Mouse (Mus musculus): Measurements from ENCODE around the gene Mrpl43. TPM values are rescaled to one million over a fixed set of nuclear protein-coding genes. Genes with fewer than 3 reads are reported as not detected.

The Mrpl43 gene
- 71.4 and 78.1 TPM in 2 replicates for polyA plus RNA-seq (2014; fragmentation: Nextera tagmentation; extraction: Ambion mirVana)

DNA sequence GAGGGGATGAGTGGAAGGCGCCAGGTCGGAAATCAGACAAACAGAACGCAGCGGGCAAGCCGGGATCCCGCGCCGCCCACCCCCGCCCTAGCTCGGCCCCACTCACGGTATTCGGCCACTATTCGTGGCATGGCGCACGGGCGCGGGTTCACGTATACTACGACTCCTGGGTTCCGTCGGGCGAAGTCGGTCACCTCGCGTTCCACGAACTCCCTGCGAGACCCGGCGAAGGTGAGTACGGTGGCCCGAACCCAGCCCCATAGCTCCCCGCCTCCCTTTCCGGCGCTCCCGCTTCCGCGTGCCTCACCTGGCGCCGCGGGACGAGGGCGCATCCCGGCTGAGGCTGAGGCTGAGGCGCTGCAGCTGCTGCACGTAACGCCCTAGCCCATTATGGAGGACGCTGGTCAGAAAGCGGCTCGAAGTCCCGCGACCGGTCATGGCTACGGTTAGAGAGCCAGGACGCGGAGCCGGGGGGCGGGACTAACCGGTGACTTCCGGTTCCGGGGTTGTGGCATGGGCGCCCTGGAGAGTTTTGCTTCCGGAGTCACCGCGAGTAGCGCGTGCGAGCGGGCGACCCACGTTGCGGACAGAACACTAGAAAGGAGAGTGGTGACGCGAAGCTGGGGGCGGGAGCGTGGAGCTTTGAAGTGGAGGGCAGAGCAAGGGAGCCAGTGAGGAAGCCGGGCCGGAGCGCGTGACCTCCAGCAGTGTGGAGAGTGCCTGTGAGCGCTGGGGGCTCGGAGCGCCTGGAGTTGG lies at the start of gene Mrpl43:
Mrpl43 (minus strand) TSS at position 486 of the 756 bp plus-strand sequence.
- Histone ChIP-seq H3K27ac (ENCODE audit: low read depth, low read length) (peak within 1 kb of the TSS; percentile 53; the same call in 1 of the 2 replicates), H3K4me3 (ENCODE audit: low read depth, low read length) (peak within 1 kb of the TSS; percentile 93), H3K9me3 (ENCODE audit: control insufficient read depth, low read length) (no peaks in the 10 kb centered on the region), H3K9ac (ENCODE audit: low read length) (peak within 1 kb of the TSS; percentile 78), H3K4me2 (ENCODE audit: low read depth, low read length, severe bottlenecking) (peak within 1 kb of the TSS; percentile 86), H3K27me3 (ENCODE audit: control insufficient read depth, insufficient read depth, low read length) (no peaks in the 10 kb centered on the region), H3K36me3 (ENCODE audit: control insufficient read depth, insufficient read depth, low read length) (no peaks in the 10 kb centered on the region; the same call in 1 of the 2 replicates), H3K4me1 (replicated peaks; ENCODE audit: control insufficient read depth, insufficient read depth, low read length) (peaks cover 9% of the 10 kb centered on the region)
- ATAC-seq (replicated peaks; ENCODE audit: low FRiP score) (peak; percentile 90), DNase-seq (ENCODE audit: low spot score) (peak; percentile 96)
- under 1% methylated on average over 82 of the region's 82 CpGs for WGBS

DNA sequence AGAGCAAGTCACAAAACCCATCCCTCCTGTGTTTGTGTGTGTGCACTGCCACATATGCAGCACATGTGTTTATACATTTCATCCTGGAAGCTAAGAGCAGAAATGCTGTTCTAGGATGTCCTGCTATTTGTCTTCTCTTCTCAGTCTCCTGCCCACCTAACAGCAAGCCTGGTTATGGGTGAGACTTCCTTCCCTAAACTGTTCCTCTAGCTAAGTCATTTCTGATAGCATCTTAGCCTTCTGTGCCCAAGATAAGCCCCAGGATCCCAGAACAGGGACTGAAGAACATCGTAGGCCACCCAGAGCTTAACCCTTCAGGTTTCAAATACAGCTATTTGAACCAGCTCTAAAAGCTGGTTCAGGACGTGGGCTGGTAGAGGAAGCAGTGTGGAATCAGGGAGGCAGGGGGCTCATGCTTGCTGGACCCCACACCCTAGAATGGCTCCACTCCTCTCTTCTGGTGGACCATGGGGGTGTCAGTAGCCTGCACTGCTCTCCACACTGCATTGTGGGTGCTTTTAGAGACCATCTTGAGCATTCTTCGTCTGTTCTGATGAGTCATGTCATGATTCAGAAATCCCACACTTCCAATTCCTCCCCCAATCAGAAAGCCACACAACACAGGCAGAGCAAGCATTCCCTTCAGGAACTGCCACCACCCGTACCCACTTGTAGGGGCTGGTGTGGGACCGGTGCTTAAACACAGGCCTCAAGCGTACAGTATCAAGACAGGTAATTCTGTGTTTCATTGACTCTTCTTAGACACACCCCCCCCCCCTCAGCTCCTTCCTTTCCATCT lies 48.8 kb upstream of the Mrpl43 start:
- no peak overlapping the region for H3K27ac ChIP-seq (ENCODE audit: low read depth, low read length)
- H3K9me3 ChIP-seq (ENCODE audit: control insufficient read depth, low read length) = no peaks in the 10 kb centered on the region
- H3K36me3 ChIP-seq (ENCODE audit: control insufficient read depth, insufficient read depth, low read length) = no peaks in the 10 kb centered on the region
- H3K4me2 ChIP-seq (ENCODE audit: low read depth, low read length, severe bottlenecking) = no peak overlapping the region
- H3K4me1 ChIP-seq (replicated peaks; ENCODE audit: control insufficient read depth, insufficient read depth, low read length) = peaks cover 7% of the 10 kb centered on the region; the same call in 1 of the 2 replicates
- H3K27me3 ChIP-seq (ENCODE audit: control insufficient read depth, insufficient read depth, low read length) = no peaks in the 10 kb centered on the region
- no peak overlapping the region for H3K4me3 ChIP-seq (ENCODE audit: low read depth, low read length)
- WGBS = 87% methylated on average over 6 of the region's 6 CpGs
- DNase-seq (ENCODE audit: low spot score) (no peak), ATAC-seq (replicated peaks; ENCODE audit: low FRiP score) (no peak)
- no peak overlapping the region; the same call in 1 of the 2 replicates for H3K9ac ChIP-seq (ENCODE audit: low read length)

DNA sequence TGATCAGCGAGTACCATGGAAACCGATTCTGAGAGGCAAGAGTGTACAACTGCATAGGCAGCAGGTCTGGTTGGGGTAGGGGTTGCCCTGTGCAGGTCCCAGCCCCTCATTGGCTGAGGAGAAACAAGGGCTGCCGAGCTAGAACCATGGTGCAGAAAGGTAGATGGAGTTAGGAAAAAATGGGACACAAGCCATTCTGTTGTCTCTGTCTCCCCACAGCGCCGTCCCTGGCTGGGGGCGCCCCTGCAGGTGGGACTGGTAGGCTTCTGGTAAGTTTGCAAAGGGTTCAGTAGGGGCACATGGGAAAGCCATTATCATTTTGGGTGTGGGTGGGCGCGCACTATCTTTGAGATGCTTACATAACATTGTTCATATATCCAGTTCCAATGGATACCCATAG lies 47.2 kb upstream of the Mrpl43 start:
- ATAC-seq (replicated peaks; ENCODE audit: low FRiP score) (no peak), DNase-seq (ENCODE audit: low spot score) (no peak)
- Histone ChIP-seq H3K27me3 (ENCODE audit: control insufficient read depth, insufficient read depth, low read length) (no peaks in the 10 kb centered on the region), H3K9ac (ENCODE audit: low read length) (no peak overlapping the region), H3K4me3 (ENCODE audit: low read depth, low read length) (no peak overlapping the region), H3K36me3 (ENCODE audit: control insufficient read depth, insufficient read depth, low read length) (no peaks in the 10 kb centered on the region), H3K9me3 (ENCODE audit: control insufficient read depth, low read length) (no peaks in the 10 kb centered on the region), H3K4me1 (replicated peaks; ENCODE audit: control insufficient read depth, insufficient read depth, low read length) (peaks cover 7% of the 10 kb centered on the region; the same call in 1 of the 2 replicates), H3K27ac (ENCODE audit: low read depth, low read length) (no peak overlapping the region), H3K4me2 (ENCODE audit: low read depth, low read length, severe bottlenecking) (no peak overlapping the region)
- 92% methylated on average over 8 of the region's 8 CpGs for WGBS

DNA sequence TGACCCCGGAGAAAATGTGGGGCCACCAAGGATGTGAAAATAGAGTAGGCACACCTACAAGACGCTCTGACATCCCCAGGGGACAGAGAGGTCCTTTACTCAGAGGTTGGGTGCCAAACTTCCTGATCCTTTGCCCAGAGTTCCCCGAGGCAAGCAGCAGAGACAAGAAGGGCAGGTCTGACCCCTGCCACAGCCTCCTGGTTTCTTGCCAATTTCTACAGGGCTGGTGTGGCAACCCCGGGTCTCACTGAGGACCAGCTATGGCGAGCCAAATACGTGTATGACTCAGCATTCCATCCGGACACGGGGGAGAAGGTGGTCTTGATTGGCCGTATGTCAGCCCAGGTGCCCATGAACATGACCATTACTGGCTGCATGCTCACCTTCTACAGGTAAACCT lies 43.3 kb upstream of the Mrpl43 start:
- Histone ChIP-seq H3K9ac (ENCODE audit: low read length) (no peak overlapping the region), H3K27me3 (ENCODE audit: control insufficient read depth, insufficient read depth, low read length) (peaks cover 14% of the 10 kb centered on the region), H3K4me3 (ENCODE audit: low read depth, low read length) (no peak overlapping the region), H3K36me3 (ENCODE audit: control insufficient read depth, insufficient read depth, low read length) (no peaks in the 10 kb centered on the region), H3K4me1 (replicated peaks; ENCODE audit: control insufficient read depth, insufficient read depth, low read length) (peaks cover 8% of the 10 kb centered on the region; the same call in 1 of the 2 replicates), H3K27ac (ENCODE audit: low read depth, low read length) (no peak overlapping the region), H3K4me2 (ENCODE audit: low read depth, low read length, severe bottlenecking) (no peak overlapping the region), H3K9me3 (ENCODE audit: control insufficient read depth, low read length) (no peaks in the 10 kb centered on the region)
- WGBS = 81% methylated on average over 9 of the region's 9 CpGs
- no peak for ATAC-seq (replicated peaks; ENCODE audit: low FRiP score)
- DNase-seq (ENCODE audit: low spot score) = no peak

DNA sequence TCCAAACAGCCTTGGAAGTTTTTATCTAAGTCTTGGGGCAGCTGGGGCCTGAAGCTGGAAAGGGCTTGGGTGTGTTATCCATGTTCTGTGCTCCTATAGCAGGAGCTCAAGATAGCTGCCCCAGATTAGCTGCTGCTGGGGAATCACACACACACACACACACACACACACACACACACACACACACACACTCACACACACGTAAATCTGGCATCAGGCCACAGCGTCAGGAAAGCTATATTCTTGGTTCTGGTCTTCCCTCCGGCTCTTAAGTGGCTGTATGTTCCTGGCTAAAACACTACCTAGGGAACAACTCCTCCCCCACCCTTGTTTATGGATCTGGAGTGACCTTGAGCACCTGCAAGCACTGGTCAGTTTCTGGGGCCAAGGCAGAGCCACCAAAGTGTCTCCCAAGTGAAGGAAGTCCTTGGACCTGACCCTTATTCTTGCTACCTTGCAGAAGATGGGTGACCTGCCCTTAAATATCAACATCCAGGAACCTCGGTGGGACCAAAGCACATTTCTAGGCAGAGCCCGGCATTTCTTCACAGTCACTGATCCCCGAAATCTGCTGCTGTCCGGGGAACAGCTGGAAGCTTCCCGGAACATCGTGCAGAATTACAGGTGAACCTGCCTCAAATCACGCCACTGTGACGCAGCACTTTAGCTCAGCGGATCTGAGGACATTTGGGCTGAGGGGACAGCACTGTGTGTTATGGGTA lies 42.6 kb upstream of the Mrpl43 start:
- no peak for ATAC-seq (replicated peaks; ENCODE audit: low FRiP score)
- Histone ChIP-seq H3K9ac (ENCODE audit: low read length) (no peak overlapping the region), H3K27ac (ENCODE audit: low read depth, low read length) (no peak overlapping the region), H3K4me3 (ENCODE audit: low read depth, low read length) (no peak overlapping the region), H3K27me3 (ENCODE audit: control insufficient read depth, insufficient read depth, low read length) (peaks cover 14% of the 10 kb centered on the region), H3K9me3 (ENCODE audit: control insufficient read depth, low read length) (no peaks in the 10 kb centered on the region), H3K36me3 (ENCODE audit: control insufficient read depth, insufficient read depth, low read length) (no peaks in the 10 kb centered on the region), H3K4me1 (replicated peaks; ENCODE audit: control insufficient read depth, insufficient read depth, low read length) (peaks cover 8% of the 10 kb centered on the region; the same call in 1 of the 2 replicates), H3K4me2 (ENCODE audit: low read depth, low read length, severe bottlenecking) (no peak overlapping the region)
- no peak for DNase-seq (ENCODE audit: low spot score)
- 87% methylated on average over 12 of the region's 12 CpGs for WGBS

DNA sequence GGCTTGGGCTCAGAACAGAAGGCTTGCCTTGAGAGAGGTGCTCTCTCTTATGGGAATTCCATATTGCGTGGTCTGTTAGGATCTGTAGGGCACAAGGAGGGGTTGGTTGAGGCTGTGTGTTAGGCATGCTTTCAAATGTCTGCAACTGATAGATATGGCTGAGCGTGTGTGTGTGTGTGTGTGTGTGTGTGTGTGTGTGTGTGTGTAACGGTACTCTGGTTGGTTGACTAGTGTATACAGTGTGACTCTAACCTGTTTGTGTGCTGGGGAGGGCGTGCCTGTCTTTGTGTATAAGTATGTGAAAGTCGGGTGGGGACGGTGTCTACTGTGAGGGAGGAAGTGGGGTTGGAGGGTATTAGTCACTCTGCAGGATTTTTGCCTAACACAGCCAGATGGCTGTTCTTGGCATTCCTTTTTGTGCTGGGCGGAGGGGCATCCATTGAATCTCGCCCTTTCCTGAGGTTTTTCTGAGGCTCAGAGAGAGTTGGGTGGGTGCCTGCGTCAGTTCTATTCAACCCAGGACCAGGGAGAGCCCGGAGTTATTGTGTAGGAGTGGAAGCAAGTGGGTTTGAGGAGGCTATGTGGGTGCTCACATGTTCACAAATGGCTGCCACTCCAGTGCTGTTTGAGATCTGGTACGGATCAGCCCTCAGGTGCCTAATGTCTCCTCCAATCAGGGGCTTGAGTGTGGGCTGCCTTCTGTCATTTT lies 41.8 kb upstream of the Mrpl43 start:
- H3K27me3 ChIP-seq (ENCODE audit: control insufficient read depth, insufficient read depth, low read length) = peaks cover 14% of the 10 kb centered on the region
- peaks cover 8% of the 10 kb centered on the region; the same call in 1 of the 2 replicates for H3K4me1 ChIP-seq (replicated peaks; ENCODE audit: control insufficient read depth, insufficient read depth, low read length)
- no peaks in the 10 kb centered on the region for H3K36me3 ChIP-seq (ENCODE audit: control insufficient read depth, insufficient read depth, low read length)
- 63% methylated on average over 11 of the region's 11 CpGs for WGBS
- no peaks in the 10 kb centered on the region for H3K9me3 ChIP-seq (ENCODE audit: control insufficient read depth, low read length)
- peak overlapping the region; percentile 83 for H3K4me2 ChIP-seq (ENCODE audit: low read depth, low read length, severe bottlenecking)
- peak; percentile 67 for ATAC-seq (replicated peaks; ENCODE audit: low FRiP score)
- peak overlapping the region; percentile 39; the same call in 1 of the 2 replicates for H3K27ac ChIP-seq (ENCODE audit: low read depth, low read length)
- peak overlapping the region; percentile 42 for H3K4me3 ChIP-seq (ENCODE audit: low read depth, low read length)
- peak; percentile 55 for DNase-seq (ENCODE audit: low spot score)
- H3K9ac ChIP-seq (ENCODE audit: low read length) = peak overlapping the region; percentile 65

DNA sequence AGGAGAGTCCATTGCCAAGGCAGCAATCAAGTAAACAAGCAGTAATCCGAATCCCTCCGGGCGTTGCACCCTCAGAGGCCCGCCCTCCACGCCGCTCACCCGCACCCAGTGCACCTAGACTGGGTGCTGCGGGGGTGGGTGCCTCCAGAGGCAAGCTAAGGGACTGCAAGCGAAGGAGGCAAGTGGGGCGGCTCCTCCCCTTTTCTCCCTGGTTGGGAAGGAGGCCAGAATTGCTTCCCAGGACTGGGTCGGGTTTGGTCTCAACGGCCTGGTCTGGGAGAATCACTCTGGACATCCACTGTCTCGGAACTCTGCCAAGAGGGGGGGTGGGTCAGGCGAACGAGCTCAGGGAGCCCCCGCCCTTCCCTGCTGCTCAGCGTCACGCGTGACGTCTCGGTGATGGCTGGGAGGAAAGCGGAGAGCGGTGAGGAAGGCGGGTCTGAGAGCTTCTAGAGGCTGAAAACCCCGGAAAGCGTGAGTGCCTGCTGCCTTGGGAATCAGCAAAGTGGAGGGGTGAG lies 41.2 kb upstream of the Mrpl43 start, which contains the start of gene Sfxn3:
Sfxn3 (plus strand) TSS at position 87 of the 518 bp plus-strand sequence.
- Histone ChIP-seq H3K4me2 (ENCODE audit: low read depth, low read length, severe bottlenecking) (peak within 1 kb of the TSS; percentile 83), H3K27me3 (ENCODE audit: control insufficient read depth, insufficient read depth, low read length) (peaks cover 14% of the 10 kb centered on the region), H3K4me1 (replicated peaks; ENCODE audit: control insufficient read depth, insufficient read depth, low read length) (peaks cover 8% of the 10 kb centered on the region; the same call in 1 of the 2 replicates), H3K9ac (ENCODE audit: low read length) (peak within 1 kb of the TSS; percentile 65), H3K36me3 (ENCODE audit: control insufficient read depth, insufficient read depth, low read length) (no peaks in the 10 kb centered on the region), H3K27ac (ENCODE audit: low read depth, low read length) (peak within 1 kb of the TSS; percentile 39), H3K4me3 (ENCODE audit: low read depth, low read length) (peak within 1 kb of the TSS; percentile 42), H3K9me3 (ENCODE audit: control insufficient read depth, low read length) (no peaks in the 10 kb centered on the region)
- under 1% methylated on average over 26 of the region's 26 CpGs for WGBS
- peak; percentile 85 for DNase-seq (ENCODE audit: low spot score)
- ATAC-seq (replicated peaks; ENCODE audit: low FRiP score) = peak; percentile 73
